Mouse (Mus musculus): ENCODE results near the gene Tradd.
"Not testable (repeated sequence)": the region's sequence is repeated elsewhere in the genome, so short reads cannot be mapped to it uniquely, and the experiment has no call there.

Gene Tradd

GRCm38 (mm10) chr8:105295256-105295655 lies 30.8 kb upstream of the Tradd start:
- DNase-seq (ENCODE audit: low spot score), result no peak

- no peak for DNase-seq (ENCODE audit: low spot score)
Measured at GRCm38 (mm10) chr8:105294776-105295175, 30.4 kb upstream of the Tradd start.

- no peak for DNase-seq (ENCODE audit: low spot score)
Measured at GRCm38 (mm10) chr8:105293405-105293804, 29.0 kb upstream of the Tradd start.

GRCm38 (mm10) chr8:105292471-105292870 lies 28.1 kb upstream of the Tradd start:
- DNase-seq (ENCODE audit: low spot score), result no peak

- not testable (repeated sequence) for DNase-seq (ENCODE audit: low spot score)
Measured at GRCm38 (mm10) chr8:105291802-105292201, 27.4 kb upstream of the Tradd start.

- DNase-seq (ENCODE audit: low spot score), result not testable (repeated sequence)
Measured at GRCm38 (mm10) chr8:105291364-105291763, 27.0 kb upstream of the Tradd start.

GRCm38 (mm10) chr8:105290554-105291314 lies 26.3 kb upstream of the Tradd start:
- DNase-seq (ENCODE audit: low spot score), result peak; percentile 97

- peak; percentile 26 for DNase-seq (ENCODE audit: low spot score)
Measured at GRCm38 (mm10) chr8:105289805-105290460, 25.5 kb upstream of the Tradd start, which contains the start of gene 4931428F04Rik. 4931428F04Rik (minus strand) TSS chr8:105289864.

- DNase-seq (ENCODE audit: low spot score), result peak; percentile 91
Measured at GRCm38 (mm10) chr8:105288958-105289732, 24.7 kb upstream of the Tradd start.

- no peak for DNase-seq (ENCODE audit: low spot score)
Measured at GRCm38 (mm10) chr8:105288231-105288630, 23.8 kb upstream of the Tradd start.

- no peak for DNase-seq (ENCODE audit: low spot score)
Measured at GRCm38 (mm10) chr8:105286907-105287306, 22.5 kb upstream of the Tradd start.

GRCm38 (mm10) chr8:105285514-105285913 lies 21.1 kb upstream of the Tradd start:
- DNase-seq (ENCODE audit: low spot score), result no peak

GRCm38 (mm10) chr8:105283074-105283473 lies 18.7 kb upstream of the Tradd start:
- DNase-seq (ENCODE audit: low spot score), result peak; percentile 59

- no peak for DNase-seq (ENCODE audit: low spot score)
Measured at GRCm38 (mm10) chr8:105282239-105282638, 17.8 kb upstream of the Tradd start.

- no peak for DNase-seq (ENCODE audit: low spot score)
Measured at GRCm38 (mm10) chr8:105281821-105282220, 17.4 kb upstream of the Tradd start.

GRCm38 (mm10) chr8:105280567-105280966 lies 16.2 kb upstream of the Tradd start:
- DNase-seq (ENCODE audit: low spot score), result no peak

GRCm38 (mm10) chr8:105278911-105279334 lies 14.5 kb upstream of the Tradd start:
- peak; percentile 68 for DNase-seq (ENCODE audit: low spot score)

GRCm38 (mm10) chr8:105276292-105277120 lies 12.1 kb upstream of the Tradd start:
- DNase-seq (ENCODE audit: low spot score), result peak; percentile 40

GRCm38 (mm10) chr8:105275840-105276239 lies 11.4 kb upstream of the Tradd start, which contains the start of gene Nol3:
Nol3 (plus strand) TSS chr8:105276140.
- no peak for DNase-seq (ENCODE audit: low spot score)

GRCm38 (mm10) chr8:105275387-105275786 lies 11.0 kb upstream of the Tradd start:
- DNase-seq (ENCODE audit: low spot score), result no peak

- DNase-seq (ENCODE audit: low spot score), result no peak
Measured at GRCm38 (mm10) chr8:105270916-105271186, 6.4 kb upstream of the Tradd start.
